Mouse (Mus musculus) spleen, postnatal 10 days (tissue): Measurements from ENCODE around the gene Nop58.
A peak's percentile ranks its signal among the peaks of the same experiment; 100 is the strongest.
"Not testable (repeated sequence)": the region's sequence is repeated elsewhere in the genome, so short reads cannot be mapped to it uniquely, and the experiment has no call there.

Source experiments
- DNase-seq, 2 experiments: peaks; one replicate each; pipeline ENCODE4 v3.0.0; 2021 to 2022; ENCODE audit warnings: low spot score in 2 of 2

Nop58 gene

GRCm38 (mm10) chr1:59684819-59685755 is at the start of gene Nop58:
Gene Nop58, plus strand, starts transcription at chr1:59684971.
- peak; percentile 68 to 88 for DNase-seq

GRCm38 (mm10) chr1:59636349-59636748 is 48.4 kb upstream of the Nop58 start:
- DNase-seq, result no peak

- no peak for DNase-seq
These were observed 46.4 kb upstream of the Nop58 start for GRCm38 (mm10) chr1:59638371-59638770.

GRCm38 (mm10) chr1:59642488-59642887 is 42.3 kb upstream of the Nop58 start:
- DNase-seq, result no peak

DNA sequence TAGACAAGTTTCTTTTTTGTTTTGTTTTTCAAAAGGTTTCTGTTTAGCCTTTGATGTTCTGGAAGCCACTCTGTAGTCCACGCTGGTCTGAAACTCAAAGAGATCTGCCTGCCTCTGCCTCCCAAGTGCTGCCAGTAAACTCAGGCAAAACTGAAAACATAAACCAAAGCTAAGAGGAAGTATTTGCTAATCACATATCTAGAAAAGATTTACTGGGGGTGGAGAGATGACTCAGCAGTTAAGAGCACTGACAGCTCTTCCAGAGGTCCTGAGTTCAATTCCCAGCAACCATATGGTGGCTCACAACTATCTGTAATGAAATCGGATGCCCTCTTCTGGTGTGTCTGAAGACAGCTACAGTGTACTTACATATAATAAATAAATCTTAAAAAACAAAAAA is 38.3 kb upstream of the Nop58 start:
- not testable (repeated sequence) for DNase-seq

DNA sequence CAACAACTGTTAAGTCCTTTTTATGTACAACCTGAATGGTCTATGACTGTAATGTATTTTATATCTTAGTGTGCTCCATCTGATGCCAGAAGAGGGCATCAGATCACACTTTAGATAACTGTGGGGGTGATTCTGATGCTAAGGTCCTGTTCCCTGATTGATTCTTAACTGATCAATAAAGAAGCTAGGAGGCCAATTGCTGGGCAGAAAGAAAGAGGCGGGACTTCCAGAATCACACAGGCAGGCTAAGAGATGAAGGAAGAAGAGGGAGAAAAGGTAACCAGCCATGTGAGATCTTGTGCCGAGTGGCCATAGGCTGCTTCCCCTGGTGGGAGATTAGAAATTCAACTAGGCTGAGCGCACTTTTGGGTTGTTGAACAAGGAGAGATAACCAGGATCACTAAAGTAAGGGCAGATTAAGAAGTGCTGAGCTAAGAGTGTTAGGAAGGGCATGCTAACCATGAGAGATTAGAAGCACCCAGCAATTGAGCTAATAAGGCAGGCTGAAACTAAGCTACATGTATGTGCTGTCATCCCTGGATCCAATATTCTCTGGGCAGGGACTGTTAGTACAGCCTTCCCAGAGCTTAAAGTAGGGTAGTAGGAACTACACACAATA is 33.5 kb upstream of the Nop58 start:
- no peak for DNase-seq

DNA sequence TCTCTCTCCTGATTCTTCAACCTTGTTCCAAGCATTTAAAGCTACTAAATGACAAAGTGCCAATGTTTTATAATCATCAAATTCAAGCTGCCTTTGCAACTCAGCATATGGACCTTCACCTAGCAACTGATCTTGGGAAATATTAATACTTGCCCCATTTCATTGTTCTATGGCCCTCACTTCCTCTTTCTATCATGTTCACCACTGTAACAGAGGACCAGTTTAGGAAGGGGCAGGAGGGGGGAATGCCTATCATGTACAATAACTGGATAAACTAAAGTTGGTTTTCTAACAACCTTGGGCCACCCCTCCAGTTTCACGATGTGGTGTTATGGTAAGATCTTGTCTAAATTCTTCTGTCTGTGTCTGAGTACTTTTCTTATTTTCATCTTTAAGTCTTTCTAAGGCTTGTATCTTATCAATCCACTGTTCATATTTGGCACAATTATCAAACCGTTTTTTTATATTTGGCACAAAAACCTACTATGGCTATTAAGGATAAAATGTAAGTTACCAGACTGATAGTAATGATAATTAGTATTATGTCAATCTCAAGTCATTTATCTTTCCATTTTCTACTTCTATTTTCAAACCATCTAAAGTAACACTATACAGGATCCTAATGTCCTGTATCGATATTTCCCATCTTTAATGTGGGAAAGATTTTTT is 31.4 kb upstream of the Nop58 start:
- DNase-seq, result no peak

DNA sequence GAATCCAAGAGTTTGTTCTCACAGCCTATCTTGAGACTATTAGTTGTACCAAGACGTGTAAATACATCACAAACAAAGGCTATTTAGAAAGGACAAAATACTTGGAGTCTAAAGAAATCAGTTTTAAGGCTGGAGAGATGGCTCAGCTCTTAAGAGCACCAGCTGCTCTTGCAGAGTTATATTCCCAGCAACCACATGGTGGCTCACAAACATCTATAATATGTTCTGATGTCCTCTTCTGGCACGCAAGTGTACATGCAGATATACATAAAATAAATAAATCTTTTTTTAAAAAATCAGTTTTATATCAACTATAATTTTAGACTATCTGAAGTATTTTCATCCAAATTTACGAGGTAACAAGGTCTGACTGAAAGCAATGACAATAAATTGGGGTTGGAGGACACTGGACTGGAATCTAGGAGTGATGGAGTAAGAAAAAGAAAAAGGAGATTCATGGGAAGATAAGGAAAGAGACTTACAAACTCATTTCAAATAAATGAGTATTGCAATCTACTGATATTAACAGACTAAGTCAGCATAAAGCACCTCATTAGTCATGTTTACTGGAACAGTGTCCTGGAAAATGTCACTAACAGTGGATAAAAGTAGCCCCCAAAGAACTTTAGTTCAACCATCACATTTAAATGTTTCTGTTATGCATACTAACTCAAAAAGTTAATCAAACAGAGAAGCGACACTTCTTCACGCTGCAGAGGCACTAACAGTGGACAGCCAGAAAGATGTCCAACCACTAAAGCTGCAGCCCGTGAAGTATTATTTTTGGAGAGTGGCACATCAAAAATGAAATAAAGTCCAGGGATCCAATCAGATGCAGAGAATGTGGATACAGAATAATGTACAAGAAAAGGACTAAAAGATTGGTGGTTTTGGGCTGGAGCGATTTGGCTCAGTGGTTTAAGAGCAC is 28.3 kb upstream of the Nop58 start:
- no peak for DNase-seq

GRCm38 (mm10) chr1:59663456-59664135 is 21.2 kb upstream of the Nop58 start:
- DNase-seq, result no peak

DNA sequence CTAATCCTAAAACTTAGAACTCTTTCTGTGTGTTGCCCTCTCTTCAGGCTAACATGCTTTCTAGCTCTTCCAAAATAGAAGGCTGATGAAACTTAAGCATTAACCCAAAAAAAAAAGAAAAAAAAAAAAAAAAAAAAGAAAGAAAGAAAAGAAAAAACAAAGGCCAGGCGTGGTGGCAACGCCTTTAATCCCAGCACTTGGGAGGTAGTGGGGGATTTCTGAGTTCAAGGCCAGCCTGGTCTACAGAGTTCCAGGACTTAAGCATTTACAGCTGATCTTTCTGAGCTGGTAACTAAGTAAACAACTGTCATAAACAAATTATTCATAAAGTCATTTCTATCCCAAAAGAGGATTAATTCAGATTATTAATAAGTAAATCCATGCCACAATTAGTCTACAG is 15.9 kb upstream of the Nop58 start:
- no peak for DNase-seq

DNA sequence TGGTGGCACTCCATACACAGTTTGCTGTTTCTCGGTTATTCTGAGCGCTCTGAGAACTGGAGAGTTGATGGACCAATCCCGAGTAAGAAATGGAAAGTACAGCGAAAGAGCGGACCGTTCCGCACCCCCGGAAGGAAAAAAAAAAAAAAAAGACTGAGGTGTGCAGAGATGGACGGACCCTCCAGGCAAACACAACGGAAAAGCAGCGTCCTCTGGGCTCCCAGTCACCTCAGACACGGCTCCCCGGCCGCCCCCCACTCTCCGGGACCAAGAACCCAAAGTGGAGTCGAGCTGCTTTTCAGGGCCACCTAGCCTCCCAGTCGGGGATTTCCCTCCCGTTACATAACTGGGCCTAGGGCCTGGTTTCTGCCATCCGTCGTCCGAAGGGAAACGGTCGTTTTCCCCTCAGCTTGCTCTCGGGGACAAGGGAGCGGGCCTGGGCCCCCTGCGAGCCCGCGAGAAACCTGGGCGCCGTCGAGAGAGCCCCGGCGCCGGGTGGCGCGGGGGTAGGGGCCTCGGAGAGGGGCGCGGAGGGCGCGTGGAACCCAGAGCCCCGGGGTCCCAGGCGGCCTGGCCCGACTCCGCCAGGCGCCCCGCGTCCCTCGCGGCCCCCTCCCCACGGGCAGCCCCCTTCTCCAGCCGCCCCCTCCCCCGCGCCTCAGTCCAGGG is 14.7 kb upstream of the Nop58 start:
- peak; percentile 53 to 57 for DNase-seq

DNA sequence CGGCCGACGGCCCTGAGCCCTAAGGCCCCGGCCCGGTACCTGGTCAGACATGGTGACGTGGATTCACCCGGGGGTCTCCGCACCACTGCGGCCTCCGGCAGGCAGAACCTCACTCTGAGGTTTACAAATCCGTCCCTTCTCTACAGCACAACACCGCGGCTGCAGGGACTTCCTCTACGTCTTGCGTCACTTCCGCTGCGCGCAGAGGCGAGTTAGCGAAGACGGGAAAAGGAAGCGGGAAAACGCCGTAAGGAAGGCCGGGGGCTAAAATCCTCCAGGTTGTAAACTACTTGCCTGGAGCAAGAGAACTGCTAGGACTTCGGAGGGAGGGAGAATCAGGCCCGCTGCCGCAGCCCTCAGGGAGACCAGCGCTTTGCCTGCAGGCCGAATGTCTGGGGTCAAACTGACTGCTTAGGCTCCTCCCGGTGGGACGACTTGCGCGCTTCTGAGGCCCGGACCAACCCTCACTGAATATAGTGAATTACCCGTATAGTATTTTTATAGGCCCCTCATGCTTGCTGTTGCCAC is 14.1 kb upstream of the Nop58 start, which contains the start of gene Sumo1:
Gene Sumo1, minus strand, starts transcription at position 194 of the 528 bp plus-strand sequence.
- DNase-seq, result peak; percentile 80 to 89

DNA sequence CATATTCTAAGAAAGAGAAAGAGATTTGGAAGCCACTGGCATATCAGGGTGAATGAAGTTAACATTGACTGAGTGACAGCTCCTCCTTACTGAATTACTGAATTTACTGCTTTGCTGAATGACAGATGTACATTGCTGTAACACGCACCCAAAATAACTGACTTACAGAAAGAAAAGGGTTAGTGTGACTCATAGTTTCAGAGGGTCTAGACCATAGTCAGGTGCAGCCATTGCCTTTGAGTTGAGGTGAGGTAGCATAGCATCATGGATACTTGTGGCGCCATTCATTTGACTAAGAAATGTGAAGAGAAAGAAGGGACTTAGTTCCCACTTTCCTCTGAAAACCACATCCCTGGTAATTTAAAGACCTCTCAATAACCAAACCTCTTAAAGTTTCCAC is 11.1 kb upstream of the Nop58 start:
- DNase-seq, result no peak

GRCm38 (mm10) chr1:59683926-59684818 is 599 bp upstream of the Nop58 start:
- peak; percentile 42 to 49 for DNase-seq

DNA sequence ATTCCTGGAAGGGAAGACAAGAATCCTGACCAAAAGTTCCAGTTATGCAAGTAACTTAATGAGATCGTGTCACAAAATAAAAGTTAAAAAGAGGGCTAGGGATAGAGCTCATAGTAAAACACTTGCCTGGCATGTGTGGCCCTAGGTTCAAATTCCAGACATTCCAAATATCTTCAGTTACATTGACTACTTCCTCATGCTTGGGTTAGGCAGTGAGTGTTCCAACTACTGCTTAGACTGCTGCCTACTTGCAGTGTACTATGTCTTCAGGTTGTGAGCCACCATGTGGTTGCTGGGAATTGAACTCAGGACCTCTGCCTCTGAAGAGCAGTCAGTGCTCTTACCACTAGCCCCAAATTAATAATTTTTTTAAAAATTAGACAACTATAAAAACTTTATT is 2.7 kb downstream of the Nop58 start:
- DNase-seq, result no peak

DNA sequence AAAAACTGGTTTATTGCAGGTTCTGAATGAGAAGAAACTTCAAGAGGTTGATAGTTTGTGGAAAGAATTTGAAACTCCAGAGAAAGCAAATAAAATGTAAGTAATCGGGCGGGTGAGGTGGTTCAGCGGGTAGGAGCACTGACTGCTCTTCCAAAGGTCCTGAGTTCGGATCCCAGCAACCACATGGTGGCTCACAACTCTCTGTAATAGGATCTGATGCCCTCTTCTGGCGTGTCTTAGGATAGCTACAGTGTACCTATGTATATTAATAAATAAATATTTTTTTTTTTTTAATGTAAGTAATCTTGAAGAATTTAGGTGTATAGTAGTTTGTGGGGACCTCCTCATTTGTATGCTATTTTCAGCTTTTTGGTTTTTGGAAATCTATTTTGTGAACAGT is 5.7 kb downstream of the Nop58 start:
- DNase-seq, result no peak

- DNase-seq, result no peak
These were observed 13.0 kb downstream of the Nop58 start for GRCm38 (mm10) chr1:59697751-59698150.

DNA sequence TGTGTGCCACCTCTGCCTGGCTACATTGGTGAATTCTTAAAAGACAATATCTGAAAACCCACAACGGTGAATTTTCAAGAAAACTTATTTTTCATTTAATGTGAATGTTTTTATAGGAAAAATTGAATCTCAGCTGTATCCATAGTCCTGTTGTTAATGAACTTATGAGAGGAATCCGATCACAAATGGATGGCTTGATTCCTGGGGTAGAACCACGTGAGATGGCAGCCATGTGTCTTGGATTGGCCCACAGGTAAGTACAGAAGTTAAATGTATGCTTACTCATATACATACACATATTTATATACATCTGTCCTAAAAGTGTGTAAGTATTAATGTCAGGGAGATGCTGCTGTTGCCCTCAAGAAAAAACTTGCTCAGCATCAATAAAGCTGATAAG is 13.4 kb downstream of the Nop58 start:
- DNase-seq, result no peak

GRCm38 (mm10) chr1:59701766-59702165 is 17.0 kb downstream of the Nop58 start:
- DNase-seq, result peak in 1 of 2 experiments; percentile 18
